Mouse (Mus musculus): ENCODE measurements around the gene Prol1.
"Not testable (repeated sequence)": the region's sequence is repeated elsewhere in the genome, so short reads cannot be mapped to it uniquely, and the experiment has no call there.

The Prol1 gene

DNA sequence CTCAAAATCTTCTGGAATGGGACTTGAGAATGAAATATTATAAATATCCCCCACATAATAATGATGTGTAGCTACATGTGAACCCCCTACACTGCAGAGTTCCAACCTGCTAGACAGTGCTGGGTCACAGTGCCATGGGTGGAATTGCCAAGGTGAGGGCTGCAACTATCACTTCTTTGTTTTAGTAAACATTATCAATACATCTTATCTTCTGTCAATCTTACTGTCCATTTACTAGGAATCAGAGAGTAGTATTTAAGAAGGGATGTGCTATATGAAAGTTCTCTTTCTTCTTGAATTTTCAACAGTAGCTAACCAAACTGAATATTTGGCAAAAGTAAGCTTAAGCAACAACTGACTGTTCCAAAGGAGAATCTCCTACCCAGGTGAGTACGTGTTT is at the start of gene Prol1:
Gene Prol1 (plus strand): TSS at position 301 of the 400 bp plus-strand sequence.
- in situ Hi-C loops (cut with MboI; ENCODE audit: unreplicated experiment in 2 of 2) = no loop called here

DNA sequence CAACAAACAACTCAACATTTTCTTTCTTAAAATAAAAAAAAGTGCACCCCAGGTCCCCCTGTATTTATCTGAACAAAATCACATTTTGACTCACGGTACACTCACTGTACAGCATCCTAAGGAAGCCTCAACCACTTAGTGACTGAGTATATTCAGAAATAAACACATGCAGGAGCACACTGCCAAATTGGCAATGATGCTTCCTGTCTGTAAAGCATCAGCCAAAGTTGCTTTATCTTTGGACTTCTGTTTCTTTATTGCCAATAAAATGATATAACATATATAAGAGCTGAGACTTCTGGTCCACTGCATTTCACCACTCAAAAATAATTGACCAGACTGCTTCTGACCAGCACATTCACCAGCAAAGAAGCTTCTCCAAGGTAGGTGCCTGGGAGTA is 48.5 kb upstream of the Prol1 start, which contains the start of gene Gm7714:
Gene Gm7714 (plus strand): TSS at position 301 of the 400 bp plus-strand sequence.
- in situ Hi-C loops (cut with MboI; ENCODE audit: unreplicated experiment in 2 of 2) = no loop called here

GRCm38 (mm10) chr5:88311307-88311706 is 5.8 kb upstream of the Prol1 start:
- in situ Hi-C loops (cut with MboI; ENCODE audit: unreplicated experiment in 2 of 2) = not testable (repeated sequence)

DNA sequence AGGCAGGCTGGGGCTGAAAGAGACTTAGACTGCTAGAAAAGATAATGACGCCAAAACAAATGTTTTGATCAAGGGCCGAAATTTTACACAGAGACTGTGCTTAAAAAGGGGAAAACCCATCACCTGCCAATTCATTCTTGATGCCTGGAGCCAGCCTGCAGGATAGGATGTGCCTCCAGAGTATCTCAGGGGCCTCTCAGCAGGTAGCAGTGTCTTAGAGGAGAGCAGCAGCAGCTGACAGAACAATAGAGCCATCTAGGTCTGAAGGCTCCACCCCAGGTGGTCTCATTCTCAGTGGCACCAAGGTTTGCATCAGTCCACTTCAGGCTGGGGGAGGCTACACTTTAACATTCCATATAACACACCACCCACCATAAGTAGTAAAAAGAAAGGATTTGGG is 31.4 kb downstream of the Prol1 start:
- in situ Hi-C loops (cut with MboI; ENCODE audit: unreplicated experiment in 2 of 2) = not testable (repeated sequence)

- in situ Hi-C loops (cut with MboI; ENCODE audit: unreplicated experiment in 2 of 2) = no loop called here
Observed at GRCm38 (mm10) chr5:88364768-88365167, 47.7 kb downstream of the Prol1 start.

- in situ Hi-C loops (cut with MboI; ENCODE audit: unreplicated experiment in 2 of 2) = no loop called here
Observed at GRCm38 (mm10) chr5:88366886-88367285, 49.8 kb downstream of the Prol1 start.

- in situ Hi-C loops (cut with MboI; ENCODE audit: unreplicated experiment in 2 of 2) = no loop called here
Observed at GRCm38 (mm10) chr5:88370578-88371232, 53.6 kb downstream of the Prol1 start.

GRCm38 (mm10) chr5:88372563-88372962 is 55.5 kb downstream of the Prol1 start:
- in situ Hi-C loops (cut with MboI; ENCODE audit: unreplicated experiment in 2 of 2) = no loop called here

DNA sequence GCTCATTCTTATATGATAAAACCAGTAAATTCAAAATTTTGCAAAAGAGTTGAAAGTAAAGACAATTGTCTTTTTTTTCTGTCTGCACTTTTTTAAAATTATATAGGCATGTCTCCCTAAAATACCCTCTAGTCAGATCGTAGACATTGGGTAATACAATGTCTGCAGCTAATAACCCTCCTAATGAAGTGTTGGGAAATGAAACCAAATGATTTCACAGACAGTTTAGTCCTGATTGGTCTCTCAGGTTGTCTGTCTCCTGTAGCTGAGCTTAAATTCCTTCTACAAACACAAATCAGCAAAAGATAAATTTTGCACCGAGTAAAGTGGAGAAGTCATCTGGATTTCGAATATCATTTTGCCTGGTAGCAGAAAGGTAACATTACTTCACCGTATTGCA is 58.7 kb downstream of the Prol1 start, which contains the start of gene Amtn:
Gene Amtn (plus strand): TSS at position 301 of the 400 bp plus-strand sequence.
- in situ Hi-C loops (cut with MboI; ENCODE audit: unreplicated experiment in 2 of 2) = loop anchor here in 1 of 2 experiments (25.0 kb wide), 1 partner anchor 1939 kb away; no protein-coding TSS in a partner anchor

All from v-Abl transformed pro-B cells (cell line).